Mouse (Mus musculus) lung, embryonic 16.5 days (tissue): ENCODE measurements around the gene Adck1. TPM values are rescaled to one million over a fixed set of nuclear protein-coding genes. Genes with fewer than 3 reads are reported as not detected.

Experiments used
- ATAC-seq: fragments of 200-750 bp; cut with Nextera tagmentation; 2 replicates; pipeline ENCODE4 v1.8.0; 2017; ENCODE audit warnings: low read depth, mild to moderate bottlenecking, moderate library complexity
- H3K27ac ChIP-seq: fragments of 300-500 bp; sonication (generic); 2 replicates; pipeline ENCODE4 v1.5.1; 2014; ENCODE audit warnings: mild to moderate bottlenecking, control low read depth, low read length
- H3K27me3 ChIP-seq: fragments of 300-500 bp; sonication (generic); 2 replicates; pipeline ENCODE4 v1.6.1; 2014; ENCODE audit warnings: low read depth, low read length, mixed read lengths; ENCODE audit not compliant: control insufficient read depth, insufficient read depth
- H3K36me3 ChIP-seq: fragments of 300-500 bp; sonication (generic); 2 replicates; pipeline ENCODE4 v1.6.1; 2014; ENCODE audit warnings: low read length; ENCODE audit not compliant: control insufficient read depth, insufficient read depth
- H3K4me1 ChIP-seq: fragments of 300-500 bp; sonication (generic); replicated peaks from 2 replicates; pipeline ENCODE4 v1.6.1; 2014; ENCODE audit warnings: low read length, mixed read lengths; ENCODE audit not compliant: control insufficient read depth, insufficient read depth
- H3K4me2 ChIP-seq: fragments of 300-500 bp; sonication (generic); 2 replicates; pipeline ENCODE4 v1.6.1; 2014; ENCODE audit warnings: low read depth, low read length, control low read depth
- H3K4me3 ChIP-seq: fragments of 300-500 bp; sonication (generic); 2 replicates; pipeline ENCODE4 v1.5.1; 2014; ENCODE audit warnings: mild to moderate bottlenecking, low read length, control low read depth
- H3K9ac ChIP-seq: fragments of 300-500 bp; sonication (generic); 2 replicates; pipeline ENCODE4 v1.6.1; 2014; ENCODE audit warnings: low read length, control low read depth
- H3K9me3 ChIP-seq: fragments of 300-500 bp; sonication (generic); 2 replicates; pipeline ENCODE4 v1.6.1; 2016; ENCODE audit warnings: low read length; ENCODE audit not compliant: control insufficient read depth
- WGBS: fragments of 180-500 bp; shearing (Covaris S2); extraction: QIAGEN DNeasy Blood & Tissue Kit; methylation state at CpG from one replicate; pipeline ENCODE4 v1.1.7; 2014; 5-methylcytosine and 5-hydroxymethylcytosine counted together
- polyA plus RNA-seq: library from polyadenylated mRNA; unstranded; fragments of >200 nt; fragmentation: Nextera tagmentation; extraction: Ambion mirVana; gene quantifications from 2 replicates; pipeline ENCODE4 v1.2.1, GENCODE M21; 2015

The Adck1 gene
- polyA plus RNA-seq, 1 experiment from 2014 or later, result 17.1 TPM

GRCm38 (mm10) chr12:88408323-88409047, 48.1 kb downstream of the Adck1 start:
- Histone ChIP-seq H3K36me3 (no peaks in the 10 kb centered on the region), H3K27me3 (no peaks in the 10 kb centered on the region), H3K9ac (no peak overlapping the region), H3K4me2 (no peak overlapping the region), H3K9me3 (no peaks in the 10 kb centered on the region), H3K27ac (no peak overlapping the region), H3K4me3 (no peak overlapping the region), H3K4me1 (no peaks in the 10 kb centered on the region)
- no peak for ATAC-seq
- WGBS, result 44% methylated on average over 11 of the region's 11 CpGs

- ATAC-seq, result no peak
- Histone ChIP-seq H3K9ac (no peak overlapping the region), H3K36me3 (no peaks in the 10 kb centered on the region), H3K4me3 (no peak overlapping the region), H3K9me3 (no peaks in the 10 kb centered on the region), H3K27ac (no peak overlapping the region), H3K27me3 (no peaks in the 10 kb centered on the region), H3K4me1 (no peaks in the 10 kb centered on the region), H3K4me2 (no peak overlapping the region)
- 74% methylated on average over 1 of the region's 1 CpGs for WGBS
These were observed 52.9 kb downstream of the Adck1 start for GRCm38 (mm10) chr12:88413239-88413638.

- Histone ChIP-seq H3K4me2 (no peak overlapping the region), H3K36me3 (no peaks in the 10 kb centered on the region), H3K4me3 (no peak overlapping the region), H3K9me3 (no peaks in the 10 kb centered on the region), H3K27me3 (no peaks in the 10 kb centered on the region), H3K27ac (no peak overlapping the region), H3K9ac (no peak overlapping the region), H3K4me1 (no peaks in the 10 kb centered on the region; the same call in 1 of the 2 replicates)
- peak; percentile 59; the same call in 1 of the 2 replicates for ATAC-seq
- 59% methylated on average over 12 of the region's 12 CpGs for WGBS
These were observed 59.7 kb downstream of the Adck1 start for GRCm38 (mm10) chr12:88419912-88420621.

GRCm38 (mm10) chr12:88426926-88427325, 66.6 kb downstream of the Adck1 start:
- no peak overlapping the region for H3K4me3 ChIP-seq
- no peak overlapping the region for H3K9ac ChIP-seq
- H3K9me3 ChIP-seq, result no peaks in the 10 kb centered on the region
- WGBS, result 86% methylated on average over 3 of the region's 3 CpGs
- H3K36me3 ChIP-seq, result no peaks in the 10 kb centered on the region
- 0 out of 2 replicates have a peak, but pooled peaks have one; percentile 17 for ATAC-seq
- no peak overlapping the region for H3K27ac ChIP-seq
- H3K4me2 ChIP-seq, result no peak overlapping the region
- H3K27me3 ChIP-seq, result no peaks in the 10 kb centered on the region
- H3K4me1 ChIP-seq, result no peaks in the 10 kb centered on the region

- no peak overlapping the region for H3K4me3 ChIP-seq
- H3K4me1 ChIP-seq, result no peaks in the 10 kb centered on the region
- ATAC-seq, result no peak; the same call in 1 of the 2 replicates
- no peaks in the 10 kb centered on the region for H3K36me3 ChIP-seq
- WGBS, result 65% methylated on average over 2 of the region's 2 CpGs
- H3K27me3 ChIP-seq, result no peaks in the 10 kb centered on the region
- H3K9ac ChIP-seq, result no peak overlapping the region
- H3K4me2 ChIP-seq, result no peak overlapping the region
- H3K9me3 ChIP-seq, result no peaks in the 10 kb centered on the region
- H3K27ac ChIP-seq, result no peak overlapping the region
These were observed 68.4 kb downstream of the Adck1 start for GRCm38 (mm10) chr12:88428735-88429134.

GRCm38 (mm10) chr12:88432277-88432676, 71.9 kb downstream of the Adck1 start:
- Histone ChIP-seq H3K9me3 (no peaks in the 10 kb centered on the region), H3K27me3 (no peaks in the 10 kb centered on the region), H3K4me1 (no peaks in the 10 kb centered on the region), H3K4me3 (no peak overlapping the region), H3K36me3 (no peaks in the 10 kb centered on the region), H3K27ac (no peak overlapping the region), H3K4me2 (no peak overlapping the region), H3K9ac (no peak overlapping the region)
- 84% methylated on average over 4 of the region's 4 CpGs for WGBS
- no peak for ATAC-seq

GRCm38 (mm10) chr12:88433171-88433570, 72.8 kb downstream of the Adck1 start:
- 93% methylated on average over 7 of the region's 7 CpGs for WGBS
- no peak for ATAC-seq
- H3K27me3 ChIP-seq, result no peaks in the 10 kb centered on the region
- H3K4me3 ChIP-seq, result no peak overlapping the region
- no peak overlapping the region for H3K4me2 ChIP-seq
- no peak overlapping the region for H3K9ac ChIP-seq
- no peaks in the 10 kb centered on the region for H3K9me3 ChIP-seq
- no peak overlapping the region for H3K27ac ChIP-seq
- H3K36me3 ChIP-seq, result no peaks in the 10 kb centered on the region
- no peaks in the 10 kb centered on the region for H3K4me1 ChIP-seq

GRCm38 (mm10) chr12:88436962-88437750, 76.8 kb downstream of the Adck1 start:
- Histone ChIP-seq H3K9me3 (no peaks in the 10 kb centered on the region), H3K36me3 (no peaks in the 10 kb centered on the region), H3K27ac (no peak overlapping the region), H3K9ac (no peak overlapping the region), H3K4me2 (no peak overlapping the region), H3K4me1 (no peaks in the 10 kb centered on the region), H3K27me3 (no peaks in the 10 kb centered on the region), H3K4me3 (no peak overlapping the region)
- ATAC-seq, result no peak
- 70% methylated on average over 15 of the region's 15 CpGs for WGBS
